Mouse (Mus musculus) embryonic facial prominence, embryonic 14.5 days (tissue): ENCODE measurements at regions not wholly inside any gene's neighbourhood (a gene's known extent, or its start where the extent isn't known, plus 50 kb on each side); places are given as distances from the start of the nearest gene placed in this dataset. TPM values are rescaled to one million over a fixed set of nuclear protein-coding genes. Genes with fewer than 3 reads are reported as not detected.

ENCODE experiments used
- ATAC-seq: fragments of 200-750 bp; cut with Nextera tagmentation; 2 replicates; pipeline ENCODE4 v1.8.0; 2017; ENCODE audit warnings: low read depth, moderate number of reproducible peaks, moderate TSS enrichment
- DNase-seq: peaks from one replicate; pipeline ENCODE4 v3.0.0-alpha.2; 2015; ENCODE audit warnings: low spot score
- H3K27ac ChIP-seq: fragments of 300-500 bp; sonication (generic); replicated peaks from 2 replicates; pipeline ENCODE4 v1.5.1; 2014; ENCODE audit warnings: low read depth, mild to moderate bottlenecking, low read length, moderate library complexity
- H3K27me3 ChIP-seq: fragments of 300-500 bp; sonication (generic); replicated peaks from 2 replicates; pipeline ENCODE4 v1.6.1; 2014; ENCODE audit warnings: low read length; ENCODE audit not compliant: control insufficient read depth, insufficient read depth
- H3K36me3 ChIP-seq: fragments of 300-500 bp; sonication (generic); 2 replicates; pipeline ENCODE4 v1.6.1; 2014; ENCODE audit warnings: low read length, mixed read lengths; ENCODE audit not compliant: control insufficient read depth, insufficient read depth
- H3K4me1 ChIP-seq: fragments of 300-500 bp; sonication (generic); 2 replicates; pipeline ENCODE4 v1.6.1; 2014; ENCODE audit warnings: antibody characterized with exemption, low read length; ENCODE audit not compliant: control insufficient read depth, insufficient read depth
- H3K4me2 ChIP-seq: fragments of 300-500 bp; sonication (generic); 2 replicates; pipeline ENCODE4 v1.6.1; 2014; ENCODE audit warnings: low read depth, mild to moderate bottlenecking, low read length, moderate library complexity, mixed read lengths
- H3K4me3 ChIP-seq: fragments of 300-500 bp; sonication (generic); 2 replicates; pipeline ENCODE4 v1.5.1; 2014; ENCODE audit warnings: low read depth, mild to moderate bottlenecking, low read length
- H3K9ac ChIP-seq: fragments of 300-500 bp; sonication (generic); 2 replicates; pipeline ENCODE4 v1.6.1; 2014; ENCODE audit warnings: low read depth, mild to moderate bottlenecking, low read length, moderate library complexity, mixed read lengths
- H3K9me3 ChIP-seq: fragments of 300-500 bp; sonication (generic); 2 replicates; pipeline ENCODE4 v1.6.1; 2016; ENCODE audit warnings: low read length; ENCODE audit not compliant: control insufficient read depth
- WGBS: fragments of 180-500 bp; shearing (Covaris S2); extraction: QIAGEN DNeasy Blood & Tissue Kit; methylation state at CpG from one replicate; pipeline ENCODE4 v1.1.7; 2014; 5-methylcytosine and 5-hydroxymethylcytosine counted together
- microRNA-seq: library from miRNA; unstranded; fragments of <30 nt; microRNA quantifications from one replicate; pipeline ENCODE4, GENCODE M21; 2016; ENCODE audit warnings: borderline number of aligned reads

DNA sequence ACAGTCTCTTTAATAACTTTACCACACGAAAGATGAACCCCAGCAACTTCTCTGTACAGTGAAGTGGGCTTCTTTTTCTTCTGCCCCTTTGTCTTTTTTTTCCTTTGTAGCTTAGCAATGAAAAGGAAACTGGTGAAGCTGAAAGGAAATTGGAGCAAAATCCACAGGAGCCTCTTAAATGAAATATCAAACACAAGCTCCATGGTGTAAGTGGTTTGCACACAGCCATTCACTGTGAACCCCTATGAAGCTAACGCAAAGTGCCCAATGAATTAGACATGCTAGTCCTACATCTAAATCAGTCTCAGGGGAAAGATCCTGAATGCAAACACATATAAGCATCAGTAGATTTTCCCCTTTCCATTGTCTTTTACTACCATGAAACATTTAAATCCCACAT is 697.5 kb downstream of the Phf3 start:
- Histone ChIP-seq H3K9me3 (no peaks in the 10 kb centered on the region), H3K27me3 (no peaks in the 10 kb centered on the region), H3K4me1 (no peaks in the 10 kb centered on the region), H3K4me2 (no peak overlapping the region), H3K36me3 (no peaks in the 10 kb centered on the region), H3K27ac (no peak overlapping the region), H3K4me3 (no peak overlapping the region), H3K9ac (no peak overlapping the region)
- WGBS, result 55% methylated on average over 2 of the region's 2 CpGs
- ATAC-seq (no peak), DNase-seq (no peak)

DNA sequence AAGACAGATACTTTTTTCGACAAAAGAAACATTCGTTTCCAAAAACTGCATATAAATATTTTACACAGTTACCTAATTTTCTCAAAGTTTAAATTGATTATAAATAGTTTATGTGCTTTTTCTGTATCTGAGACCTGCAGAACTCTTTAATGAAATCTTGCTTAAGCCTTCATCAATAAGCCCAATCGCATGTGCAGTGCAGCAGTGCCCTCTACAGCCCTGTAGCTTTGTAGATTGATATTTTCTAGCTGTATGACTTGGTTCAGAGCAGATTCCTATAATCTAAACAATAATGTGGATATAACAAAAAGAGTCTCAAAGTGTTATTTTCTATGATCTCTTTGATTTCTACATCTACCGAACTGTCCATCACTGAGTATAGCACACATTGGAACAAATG is 728.7 kb downstream of the Phf3 start:
- DNase-seq, result peak; percentile 68
- Histone ChIP-seq H3K9ac (no peak overlapping the region), H3K36me3 (no peaks in the 10 kb centered on the region), H3K27ac (no peak overlapping the region), H3K4me2 (no peak overlapping the region), H3K27me3 (no peaks in the 10 kb centered on the region), H3K4me3 (no peak overlapping the region), H3K4me1 (no peaks in the 10 kb centered on the region), H3K9me3 (no peaks in the 10 kb centered on the region)
- 73% methylated on average over 4 of the region's 4 CpGs for WGBS
- no peak for ATAC-seq

DNA sequence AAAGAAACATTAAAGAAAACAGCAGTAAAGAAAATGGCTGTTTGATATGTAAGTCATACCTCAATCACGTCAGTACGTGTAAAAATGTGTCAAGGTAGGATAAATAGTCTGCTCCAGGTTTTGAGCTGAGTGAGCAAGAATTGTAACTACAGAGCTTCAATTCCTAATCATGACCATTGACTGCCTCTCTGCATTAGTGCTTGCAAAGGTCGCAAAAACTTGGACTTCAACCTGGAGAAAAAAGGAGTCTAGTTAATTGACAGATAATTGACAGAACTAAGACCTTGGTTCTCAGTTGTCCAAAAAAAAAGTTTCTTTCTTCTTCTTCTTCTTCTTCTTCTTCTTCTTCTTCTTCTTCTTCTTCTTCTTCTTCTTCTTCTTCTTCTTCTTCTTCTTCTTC is 759.5 kb downstream of the Phf3 start:
- Histone ChIP-seq H3K9ac (no peak overlapping the region), H3K4me2 (no peak overlapping the region), H3K4me1 (no peaks in the 10 kb centered on the region), H3K27ac (no peak overlapping the region), H3K27me3 (no peaks in the 10 kb centered on the region), H3K36me3 (no peaks in the 10 kb centered on the region), H3K4me3 (no peak overlapping the region), H3K9me3 (no peaks in the 10 kb centered on the region)
- ATAC-seq (no peak), DNase-seq (no peak)
- 80% methylated on average over 3 of the region's 3 CpGs for WGBS

Small RNA genes in the stretch of these regions (microRNA-seq; reads per million reads assigned to microRNA genes)
- gene Gm27430, result not detected
